Mouse (Mus musculus) G1E (cell line): ENCODE measurements at regions not wholly inside any gene's neighbourhood (a gene's known extent, or its start where the extent isn't known, plus 50 kb on each side); places are given as distances from the start of the nearest gene placed in this dataset.

Experiments used
- ATAC-seq: 2 replicates; pipeline ENCODE4 v1.8.0; 2016; ENCODE audit warnings: mild to moderate bottlenecking; ENCODE audit not compliant: insufficient number of reproducible peaks, poor library complexity, low FRiP score, severe bottlenecking; ENCODE audit errors: extremely low read depth
- DNase-seq: peaks from one replicate; pipeline ENCODE4 v3.0.0; 2012; ENCODE audit warnings: low spot score
- H3K27me3 ChIP-seq: 2 replicates; pipeline ENCODE4 v1.6.1; 2012; ENCODE audit warnings: mild to moderate bottlenecking, low read length, inconsistent platforms; ENCODE audit not compliant: insufficient read depth
- H3K36me3 ChIP-seq: replicated peaks from 2 replicates; pipeline ENCODE3; 2012; ENCODE audit warnings: mild to moderate bottlenecking, inconsistent platforms
- H3K4me1 ChIP-seq: 2 replicates; pipeline ENCODE4 v1.6.1; 2012; ENCODE audit warnings: low read depth, low read length, inconsistent platforms, mixed read lengths; ENCODE audit not compliant: insufficient read depth
- H3K4me3 ChIP-seq: 2 replicates; pipeline ENCODE4 v1.5.1; 2012; ENCODE audit warnings: low read depth, mild to moderate bottlenecking, inconsistent platforms, low read length, moderate library complexity, mixed read lengths
- H3K9me3 ChIP-seq: replicated peaks from 2 replicates; pipeline ENCODE4 v1.6.1; 2012; ENCODE audit warnings: inconsistent platforms
- CTCF ChIP-seq: IDR thresholded peaks from 2 replicates; pipeline ENCODE4 v1.5.1; 2012; ENCODE audit warnings: low read depth, low read length, inconsistent platforms, mixed read lengths
- GATA1 ChIP-seq: IDR thresholded peaks from 2 replicates; pipeline ENCODE4 v1.6.1; 2012; ENCODE audit warnings: borderline replicate concordance, low read length, inconsistent platforms, mixed read lengths
- GATA2 ChIP-seq: IDR thresholded peaks from 2 replicates; pipeline ENCODE4 v1.6.1; 2012; ENCODE audit warnings: low read depth, low read length, inconsistent platforms, borderline replicate concordance
- POLR2AphosphoS5 ChIP-seq: IDR thresholded peaks from 2 replicates; pipeline ENCODE4 v1.6.1; 2012; ENCODE audit warnings: low read depth, low read length, inconsistent platforms; ENCODE audit not compliant: insufficient replicate concordance
- TAL1 ChIP-seq: conservative IDR thresholded peaks from 2 replicates; pipeline ENCODE4 v1.6.1; 2012; ENCODE audit warnings: low read depth, low read length, inconsistent platforms, mixed read lengths

DNA sequence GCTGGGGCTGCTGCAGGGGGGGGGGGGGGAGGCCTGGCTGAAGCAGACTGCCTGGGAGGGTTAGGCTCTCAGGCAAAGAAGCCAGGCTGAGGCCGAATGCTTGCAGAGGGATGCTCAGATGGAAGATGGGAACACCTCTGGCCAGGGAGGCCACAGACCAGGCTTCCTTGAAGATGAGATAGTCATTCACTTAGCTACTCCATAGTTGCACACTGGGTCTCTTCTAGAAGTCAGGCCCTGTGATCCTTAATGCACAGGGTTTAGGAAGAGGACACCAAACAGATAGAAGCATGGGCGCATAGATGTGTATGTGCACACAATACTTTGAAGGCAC is 162.1 kb downstream of the Cyp26b1 start:
- Histone ChIP-seq H3K9me3 (no peaks in the 10 kb centered on the region), H3K27me3 (no peaks in the 10 kb centered on the region; the same call in 1 of the 2 replicates), H3K4me1 (no peaks in the 10 kb centered on the region), H3K4me3 (no peak overlapping the region), H3K36me3 (no peaks in the 10 kb centered on the region)
- DNase-seq (no peak), ATAC-seq (no peak)
- TF ChIP-seq GATA2 (no peak), GATA1 (no peak), POLR2AphosphoS5 (no peak)

DNA sequence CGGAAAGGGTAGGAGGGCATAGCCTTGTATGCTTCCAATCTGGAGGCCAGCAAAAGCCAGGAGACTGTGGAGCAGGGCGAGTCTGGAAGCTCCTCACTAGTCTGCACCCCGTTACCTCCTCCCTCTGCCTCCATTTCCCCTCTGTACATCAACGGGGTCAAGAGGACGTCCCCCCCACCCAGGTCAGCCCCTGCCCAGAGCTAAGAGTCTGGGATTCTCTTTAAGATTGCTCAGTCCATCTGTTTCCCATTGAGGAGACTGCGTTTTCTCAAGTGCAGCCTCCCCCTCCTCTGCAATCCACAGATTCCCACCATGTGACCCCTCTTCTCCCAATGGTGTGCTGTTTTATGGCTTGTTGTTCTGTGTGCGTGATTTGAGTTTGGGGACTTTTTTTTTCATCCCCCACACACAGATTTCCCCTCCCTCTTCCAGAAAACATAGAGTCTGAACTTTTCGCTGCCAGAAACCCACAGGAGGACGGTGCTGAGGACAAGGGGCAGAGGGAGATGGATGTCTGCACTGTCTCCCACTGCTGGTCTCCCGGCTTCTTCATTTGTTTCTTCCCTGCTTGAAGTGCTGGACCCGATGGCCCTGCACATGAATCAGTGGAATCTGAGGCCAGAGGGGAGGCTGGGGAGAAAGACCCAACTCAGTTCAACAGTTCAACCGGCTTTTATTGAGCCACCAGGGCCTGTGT is 162.6 kb downstream of the Cyp26b1 start:
- ATAC-seq: no peak
- DNase-seq: no peak
- Histone ChIP-seq H3K4me1 (no peaks in the 10 kb centered on the region), H3K4me3 (no peak overlapping the region), H3K36me3 (no peaks in the 10 kb centered on the region), H3K9me3 (no peaks in the 10 kb centered on the region), H3K27me3 (no peaks in the 10 kb centered on the region; the same call in 1 of the 2 replicates)
- TF ChIP-seq POLR2AphosphoS5 (no peak), CTCF (no peak), GATA1 (no peak), TAL1 (no peak), GATA2 (no peak)

GRCm38 (mm10) chr6:84430146-84430545 is 163.6 kb downstream of the Cyp26b1 start:
- no peaks in the 10 kb centered on the region; the same call in 1 of the 2 replicates for H3K27me3 ChIP-seq

DNA sequence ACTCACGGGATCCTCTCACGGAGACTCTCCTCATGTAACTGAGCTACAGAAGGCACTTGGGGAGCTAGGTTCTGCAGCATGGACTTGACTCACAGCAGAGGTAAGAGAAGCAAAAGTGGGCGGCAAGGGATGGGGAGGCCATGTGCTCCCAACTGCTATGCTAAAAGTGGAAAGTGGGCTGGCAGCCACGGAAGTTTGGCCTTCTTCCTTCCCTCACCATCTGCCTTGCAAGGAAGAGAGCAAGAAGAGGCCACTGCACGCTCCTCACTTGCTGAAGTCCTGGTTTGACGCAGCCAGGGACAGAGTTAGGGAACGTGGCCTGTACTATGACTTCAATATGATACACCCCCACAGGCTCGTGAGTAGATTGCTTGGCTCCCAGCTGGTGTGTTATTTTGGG is 164.5 kb downstream of the Cyp26b1 start:
- no peak for TF ChIP-seq POLR2AphosphoS5
- no peak for TF ChIP-seq CTCF
- TF ChIP-seq GATA2: no peak
- no peak for TF ChIP-seq GATA1
- no peak for TF ChIP-seq TAL1
- H3K4me1 ChIP-seq: no peaks in the 10 kb centered on the region
- H3K4me3 ChIP-seq: no peak overlapping the region
- no peaks in the 10 kb centered on the region; the same call in 1 of the 2 replicates for H3K27me3 ChIP-seq
- DNase-seq (no peak), ATAC-seq (no peak)
- no peaks in the 10 kb centered on the region for H3K9me3 ChIP-seq
- no peaks in the 10 kb centered on the region for H3K36me3 ChIP-seq

More at GRCm38 (mm10) chr6:84430146-84430545, 163.6 kb downstream of the Cyp26b1 start:
- TF ChIP-seq CTCF: no peak
- no peak for TF ChIP-seq TAL1
- Histone ChIP-seq H3K9me3 (no peaks in the 10 kb centered on the region), H3K36me3 (no peaks in the 10 kb centered on the region), H3K4me1 (no peaks in the 10 kb centered on the region), H3K4me3 (no peak overlapping the region)
- no peak for ATAC-seq
- no peak for DNase-seq

GRCm38 (mm10) chr6:84426691-84427090 is 167.0 kb downstream of the Cyp26b1 start:
- TF ChIP-seq GATA1 (no peak), GATA2 (no peak), CTCF (no peak), TAL1 (no peak), POLR2AphosphoS5 (no peak)
- H3K9me3 ChIP-seq: no peaks in the 10 kb centered on the region
- no peaks in the 10 kb centered on the region for H3K4me1 ChIP-seq
- H3K36me3 ChIP-seq: no peaks in the 10 kb centered on the region
- no peaks in the 10 kb centered on the region; the same call in 1 of the 2 replicates for H3K27me3 ChIP-seq
- no peak overlapping the region for H3K4me3 ChIP-seq
- ATAC-seq (no peak), DNase-seq (no peak)

GRCm38 (mm10) chr6:84425823-84426222 is 167.9 kb downstream of the Cyp26b1 start:
- no peaks in the 10 kb centered on the region for H3K4me1 ChIP-seq
- H3K27me3 ChIP-seq: no peaks in the 10 kb centered on the region; the same call in 1 of the 2 replicates
- no peak for TF ChIP-seq GATA2
- no peak for TF ChIP-seq GATA1
- no peak for TF ChIP-seq CTCF
- no peak for TF ChIP-seq POLR2AphosphoS5
- TF ChIP-seq TAL1: no peak
- DNase-seq (no peak), ATAC-seq (no peak)
- no peaks in the 10 kb centered on the region for H3K9me3 ChIP-seq
- H3K36me3 ChIP-seq: no peaks in the 10 kb centered on the region
- H3K4me3 ChIP-seq: no peak overlapping the region
